Mouse (Mus musculus) small intestine, adult 2 months (tissue): ENCODE measurements at regions not wholly inside any gene's neighbourhood (a gene's known extent, or its start where the extent isn't known, plus 50 kb on each side); places are given as distances from the start of the nearest gene placed in this dataset.

Source experiments
- H3K27ac ChIP-seq: fragments of 200-500 bp; 2 replicates; pipeline ENCODE4 v1.5.1; 2012; ENCODE audit warnings: low read depth, low read length, control low read depth, inconsistent platforms; ENCODE audit not compliant: insufficient read depth
- H3K27me3 ChIP-seq: fragments of 200-500 bp; 2 replicates; pipeline ENCODE4 v1.6.1; 2012; ENCODE audit warnings: mild to moderate bottlenecking, moderate library complexity, low read length, inconsistent platforms; ENCODE audit not compliant: control insufficient read depth, insufficient read depth
- H3K36me3 ChIP-seq: fragments of 200-500 bp; 2 replicates; pipeline ENCODE4 v1.6.1; 2012; ENCODE audit warnings: mild to moderate bottlenecking, low read length, control low read depth, inconsistent platforms; ENCODE audit not compliant: control insufficient read depth, insufficient read depth
- H3K4me1 ChIP-seq: fragments of 200-500 bp; 2 replicates; pipeline ENCODE4 v1.6.1; 2012; ENCODE audit warnings: low read length, inconsistent platforms, mixed read lengths; ENCODE audit not compliant: control insufficient read depth, insufficient read depth, insufficient read length
- H3K4me3 ChIP-seq: fragments of 200-500 bp; 2 replicates; pipeline ENCODE4 v1.5.1; 2012; ENCODE audit warnings: low read depth, mild to moderate bottlenecking, control low read depth, inconsistent platforms, low read length, moderate library complexity
- CTCF ChIP-seq: fragments of 200-500 bp; IDR thresholded peaks from 2 replicates; pipeline ENCODE4 v1.5.1; 2012; ENCODE audit warnings: low read depth, mild to moderate bottlenecking, control low read depth, inconsistent platforms, low read length, moderate library complexity, mixed read lengths; ENCODE audit not compliant: insufficient replicate concordance, insufficient read length; ENCODE audit errors: extremely low read depth
- POLR2A ChIP-seq: fragments of 200-500 bp; IDR thresholded peaks from 2 replicates; pipeline ENCODE4 v1.6.1; 2012; ENCODE audit warnings: low read depth, mild to moderate bottlenecking, control low read depth, inconsistent platforms, low read length, moderate library complexity
- WGBS: fragments of 180-500 bp; shearing (Covaris S2); methylation state at CpG from one replicate; pipeline ENCODE4 v1.1.7; 2018; 5-methylcytosine and 5-hydroxymethylcytosine counted together

- no peak overlapping the region for H3K4me3 ChIP-seq
- no peaks in the 10 kb centered on the region for H3K4me1 ChIP-seq
- 77% methylated on average over 1 of the region's 1 CpGs for WGBS
- no peaks in the 10 kb centered on the region for H3K36me3 ChIP-seq
- TF ChIP-seq POLR2A (no peak), CTCF (no peak)
- H3K27ac ChIP-seq = no peak overlapping the region
- H3K27me3 ChIP-seq = no peaks in the 10 kb centered on the region
These were observed 123.7 kb upstream of the Got2 start for GRCm38 (mm10) chr8:96012002-96012401.

- 83% methylated on average over 8 of the region's 8 CpGs for WGBS
- Histone ChIP-seq H3K27me3 (no peaks in the 10 kb centered on the region), H3K36me3 (no peaks in the 10 kb centered on the region), H3K4me3 (no peak overlapping the region), H3K27ac (no peak overlapping the region), H3K4me1 (no peaks in the 10 kb centered on the region)
- no peak for TF ChIP-seq POLR2A
- no peak for TF ChIP-seq CTCF
These were observed 103.6 kb upstream of the Got2 start for GRCm38 (mm10) chr8:95991826-95992463.

- 88% methylated on average over 4 of the region's 4 CpGs for WGBS
- no peaks in the 10 kb centered on the region for H3K4me1 ChIP-seq
- H3K27ac ChIP-seq = no peak overlapping the region
- no peaks in the 10 kb centered on the region for H3K27me3 ChIP-seq
- TF ChIP-seq CTCF = no peak
- no peak for TF ChIP-seq POLR2A
- H3K4me3 ChIP-seq = no peak overlapping the region
- H3K36me3 ChIP-seq = no peaks in the 10 kb centered on the region
These were observed 100.5 kb upstream of the Got2 start for GRCm38 (mm10) chr8:95988616-95989380.

GRCm38 (mm10) chr8:95987011-95987440, 98.7 kb upstream of the Got2 start:
- H3K4me3 ChIP-seq = no peak overlapping the region
- TF ChIP-seq POLR2A (no peak), CTCF (no peak)

GRCm38 (mm10) chr8:95986410-95986809, 98.1 kb upstream of the Got2 start:
- no peaks in the 10 kb centered on the region for H3K4me1 ChIP-seq
- H3K4me3 ChIP-seq = no peak overlapping the region
- no peak overlapping the region for H3K27ac ChIP-seq
- no peaks in the 10 kb centered on the region for H3K27me3 ChIP-seq
- 69% methylated on average over 3 of the region's 3 CpGs for WGBS
- TF ChIP-seq CTCF (no peak), POLR2A (no peak)
- H3K36me3 ChIP-seq = no peaks in the 10 kb centered on the region

More at GRCm38 (mm10) chr8:95987011-95987440, 98.7 kb upstream of the Got2 start:
- Histone ChIP-seq H3K27me3 (no peaks in the 10 kb centered on the region), H3K36me3 (no peaks in the 10 kb centered on the region), H3K4me1 (no peaks in the 10 kb centered on the region), H3K27ac (no peak overlapping the region)
- WGBS = 27% methylated on average over 10 of the region's 10 CpGs

- TF ChIP-seq POLR2A = no peak
- TF ChIP-seq CTCF = no peak
- Histone ChIP-seq H3K4me1 (no peaks in the 10 kb centered on the region), H3K27me3 (no peaks in the 10 kb centered on the region), H3K36me3 (no peaks in the 10 kb centered on the region), H3K4me3 (no peak overlapping the region), H3K27ac (no peak overlapping the region)
- WGBS = 62% methylated on average over 2 of the region's 2 CpGs
These were observed 95.3 kb upstream of the Got2 start for GRCm38 (mm10) chr8:95983690-95984089.

- H3K36me3 ChIP-seq = no peaks in the 10 kb centered on the region
- no peaks in the 10 kb centered on the region for H3K4me1 ChIP-seq
- H3K27ac ChIP-seq = no peak overlapping the region
- no peaks in the 10 kb centered on the region for H3K27me3 ChIP-seq
- H3K4me3 ChIP-seq = no peak overlapping the region
- TF ChIP-seq POLR2A = no peak
- TF ChIP-seq CTCF = no peak
- WGBS = 43% methylated on average over 2 of the region's 2 CpGs
These were observed 92.1 kb upstream of the Got2 start for GRCm38 (mm10) chr8:95980405-95980804.
